Mouse (Mus musculus) heart, postnatal 36 days (tissue): ENCODE data around the gene Nhej1. TPM values are rescaled to one million over a fixed set of nuclear protein-coding genes. Genes with fewer than 3 reads are reported as not detected.
A peak's percentile ranks its signal among the peaks of the same experiment; 100 is the strongest.

Experiments used
- DNase-seq, 2 experiments: peaks; one replicate each; pipeline ENCODE4 v3.0.0; 2021 to 2022
- intact Hi-C: fragments of 180-260 bp; cut with DNase I; formaldehyde crosslinking; loops from one replicate; pipeline ENCODE4 v1.15.1; 2025
- total RNA-seq, 2 experiments: library from RNA; stranded (reverse); gene quantifications; 2 replicates each; pipeline ENCODE4 v1.2.3; 2021

Gene Nhej1
- total RNA-seq, 2 experiments from 2014 or later: 4.5 TPM

- intact Hi-C loops: loop anchor here (1.0 kb wide), 1 partner anchor 68 kb away; no protein-coding TSS in a partner anchor
- DNase-seq: peak; percentile 69 to 75
Measured at GRCm38 (mm10) chr1:74948784-74949665, 176.0 kb downstream of the Nhej1 start.

- intact Hi-C loops: no loop called here
- DNase-seq: peak; percentile 18 to 25
Measured at GRCm38 (mm10) chr1:74947986-74948670, 176.9 kb downstream of the Nhej1 start.

- intact Hi-C loops: no loop called here
- DNase-seq: no peak
Measured at GRCm38 (mm10) chr1:74941651-74942360, 183.2 kb downstream of the Nhej1 start.

- intact Hi-C loops: loop anchor here (5.0 kb wide), 1 partner anchor 493 kb away; no protein-coding TSS in a partner anchor
- no peak for DNase-seq
Measured at GRCm38 (mm10) chr1:74939762-74940161, 185.2 kb downstream of the Nhej1 start.

- intact Hi-C loops: loop anchor here (5.0 kb wide), 1 partner anchor 496 kb away; no protein-coding TSS in a partner anchor
- no peak for DNase-seq
Measured at GRCm38 (mm10) chr1:74936221-74936830, 188.7 kb downstream of the Nhej1 start.

GRCm38 (mm10) chr1:74935402-74935801 is 189.6 kb downstream of the Nhej1 start, which contains the start of gene Cfap65:
Gene Cfap65 (minus strand): TSS chr1:74935599.
- intact Hi-C loops: loop anchor here (5.0 kb wide), 1 partner anchor 497 kb away; no protein-coding TSS in a partner anchor
- DNase-seq: no peak

- no peak for DNase-seq
- intact Hi-C loops: loop anchor here (10.0 kb wide), 1 partner anchor 347 kb away; the partner anchor contains the start of gene Resp18
Measured at GRCm38 (mm10) chr1:74927621-74928296, 197.2 kb downstream of the Nhej1 start.

- peak; percentile 38 to 44 for DNase-seq
- intact Hi-C loops: loop anchor here (1.0 to 10.0 kb wide), 2 partner anchors 91 to 348 kb away; partner anchors contain the start of gene Resp18
Measured at GRCm38 (mm10) chr1:74926721-74927120, 198.3 kb downstream of the Nhej1 start.

GRCm38 (mm10) chr1:74924464-74924863 is 200.5 kb downstream of the Nhej1 start:
- intact Hi-C loops: loop anchor here (10.0 kb wide), 1 partner anchor 350 kb away; the partner anchor contains the start of gene Resp18
- DNase-seq: no peak

Other genes starting within 250 kb of the Nhej1 start
- not detected for gene Fev, start 239.8 kb downstream of the Nhej1 start, total RNA-seq
- not detected for gene Cryba2, start 232.1 kb downstream of the Nhej1 start, total RNA-seq
- not detected for gene Cfap65, start 189.6 kb downstream of the Nhej1 start, total RNA-seq
- gene Ihh, start 173.5 kb downstream of the Nhej1 start, total RNA-seq: under 1 TPM in 1 of 2 experiments, not detected in 1; 0.14 TPM
- under 1 TPM; 0.56 to 0.57 TPM for gene Slc23a3, start 8.7 kb upstream of the Nhej1 start, total RNA-seq
- 10 to 100 TPM; 23.2 to 30.0 TPM for gene Cnppd1, start 17.5 kb upstream of the Nhej1 start, total RNA-seq
- gene Retreg2, start 17.6 kb upstream of the Nhej1 start, total RNA-seq: 10 to 100 TPM; 22.2 to 23.5 TPM
- 10 to 100 TPM; 14.9 to 17.6 TPM for gene Zfand2b, start 43.4 kb upstream of the Nhej1 start, total RNA-seq
- gene Abcb6, start 55.2 kb upstream of the Nhej1 start, total RNA-seq: 10 to 100 TPM; 28.8 to 30.4 TPM
- gene Ankzf1, start 67.0 kb upstream of the Nhej1 start, total RNA-seq: 10 to 100 TPM; 13.3 to 13.5 TPM
- 10 to 100 TPM; 73.8 to 76.3 TPM for gene Atg9a, start 67.0 kb upstream of the Nhej1 start, total RNA-seq
- 1 to 10 TPM; 2.5 to 4.0 TPM for gene Glb1l, start 85.6 kb upstream of the Nhej1 start, total RNA-seq
- gene Stk16, start 85.6 kb upstream of the Nhej1 start, total RNA-seq: 10 to 100 TPM; 38.1 to 41.0 TPM
- gene Tuba4a, start 94.7 kb upstream of the Nhej1 start, total RNA-seq: 100 to 1,000 TPM; 778 to 837 TPM
- gene A630095N17Rik, start 106.9 kb upstream of the Nhej1 start, total RNA-seq: not detected
- gene Dnajb2, start 111.2 kb upstream of the Nhej1 start, total RNA-seq: 100 to 1,000 TPM; 104 to 112 TPM
- under 1 TPM; 0.92 to 0.95 TPM for gene Ptprn, start 139.3 kb upstream of the Nhej1 start, total RNA-seq
- not detected for gene Resp18, start 153.2 kb upstream of the Nhej1 start, total RNA-seq
- 10 to 100 TPM; 78.0 to 89.7 TPM for gene Dnpep, start 192.8 kb upstream of the Nhej1 start, total RNA-seq
- gene Des, start 235.1 kb upstream of the Nhej1 start, total RNA-seq: 1,000 to 10,000 TPM; 1,347 to 1,420 TPM